Mouse (Mus musculus): ENCODE measurements at regions not wholly inside any gene's neighbourhood (a gene's known extent, or its start where the extent isn't known, plus 50 kb on each side); places are given as distances from the start of the nearest gene placed in this dataset.

GRCm38 (mm10) chr15:51679186-51679902 is 2205.4 kb upstream of the Gm7489 start:
- TF ChIP-seq CTCF (IDR thresholded peaks at IDR 0.05; ENCODE audit: insufficient read depth, low read length) (no peak), POLR2A (IDR thresholded peaks at IDR 0.05; ENCODE audit: borderline replicate concordance, extremely low read depth, low read depth, low read length) (no peak)

All from lung, adult 2 months (tissue).